Mouse (Mus musculus) spleen, adult 18-20 months (tissue): ENCODE measurements around the gene Rplp0.
A peak's percentile ranks its signal among the peaks of the same experiment; 100 is the strongest.
"Not testable (repeated sequence)": the region's sequence is repeated elsewhere in the genome, so short reads cannot be mapped to it uniquely, and the experiment has no call there.

Experiments
- DNase-seq, 2 experiments: peaks; one replicate each; pipeline ENCODE4 v3.0.0; 2022; ENCODE audit warnings: mixed read lengths in 2 of 2

Gene Rplp0

DNA sequence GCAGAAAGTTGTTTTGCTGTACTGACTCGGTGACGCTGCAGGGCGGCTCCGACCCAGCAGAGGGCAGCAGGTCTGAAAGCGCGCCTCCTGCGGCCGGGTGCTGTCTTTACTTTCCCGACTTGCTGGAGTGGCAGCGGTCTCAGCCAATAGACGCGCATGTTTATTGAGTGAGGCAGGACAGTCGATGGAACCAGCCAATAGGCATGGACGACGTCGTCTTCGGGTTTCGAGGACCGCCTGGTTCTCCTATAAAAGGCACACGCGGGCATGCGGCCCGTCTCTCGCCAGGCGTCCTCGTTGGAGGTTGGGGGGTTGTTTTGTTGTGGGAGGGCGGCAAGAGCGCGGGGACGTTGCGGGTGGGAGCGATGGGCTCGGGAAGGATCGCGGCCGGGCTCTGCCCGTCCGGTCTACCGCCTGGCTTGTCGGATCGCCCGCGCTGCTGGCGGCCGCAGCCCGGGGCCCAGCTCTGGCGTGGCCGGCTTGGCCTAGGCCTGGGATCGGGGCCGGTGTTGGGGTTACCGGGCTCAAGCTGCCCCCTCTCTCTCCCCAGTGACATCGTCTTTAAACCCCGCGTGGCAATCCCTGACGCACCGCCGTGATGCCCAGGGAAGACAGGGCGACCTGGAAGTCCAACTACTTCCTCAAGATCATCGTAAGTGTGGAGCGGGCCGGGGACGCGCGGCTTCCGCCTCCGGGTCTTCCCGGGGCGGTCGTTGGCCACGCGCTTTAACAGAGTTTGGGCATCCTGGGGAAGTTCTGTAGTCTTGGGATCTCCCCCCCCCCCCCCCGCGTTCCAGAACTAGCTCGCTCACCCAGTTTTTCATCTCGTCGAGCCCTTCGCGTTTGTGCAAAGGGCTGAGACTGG is at the start of gene Rplp0:
Gene Rplp0 (plus strand): TSS at position 231 of the 865 bp plus-strand sequence.
- DNase-seq = peak; percentile 99 to 100

DNA sequence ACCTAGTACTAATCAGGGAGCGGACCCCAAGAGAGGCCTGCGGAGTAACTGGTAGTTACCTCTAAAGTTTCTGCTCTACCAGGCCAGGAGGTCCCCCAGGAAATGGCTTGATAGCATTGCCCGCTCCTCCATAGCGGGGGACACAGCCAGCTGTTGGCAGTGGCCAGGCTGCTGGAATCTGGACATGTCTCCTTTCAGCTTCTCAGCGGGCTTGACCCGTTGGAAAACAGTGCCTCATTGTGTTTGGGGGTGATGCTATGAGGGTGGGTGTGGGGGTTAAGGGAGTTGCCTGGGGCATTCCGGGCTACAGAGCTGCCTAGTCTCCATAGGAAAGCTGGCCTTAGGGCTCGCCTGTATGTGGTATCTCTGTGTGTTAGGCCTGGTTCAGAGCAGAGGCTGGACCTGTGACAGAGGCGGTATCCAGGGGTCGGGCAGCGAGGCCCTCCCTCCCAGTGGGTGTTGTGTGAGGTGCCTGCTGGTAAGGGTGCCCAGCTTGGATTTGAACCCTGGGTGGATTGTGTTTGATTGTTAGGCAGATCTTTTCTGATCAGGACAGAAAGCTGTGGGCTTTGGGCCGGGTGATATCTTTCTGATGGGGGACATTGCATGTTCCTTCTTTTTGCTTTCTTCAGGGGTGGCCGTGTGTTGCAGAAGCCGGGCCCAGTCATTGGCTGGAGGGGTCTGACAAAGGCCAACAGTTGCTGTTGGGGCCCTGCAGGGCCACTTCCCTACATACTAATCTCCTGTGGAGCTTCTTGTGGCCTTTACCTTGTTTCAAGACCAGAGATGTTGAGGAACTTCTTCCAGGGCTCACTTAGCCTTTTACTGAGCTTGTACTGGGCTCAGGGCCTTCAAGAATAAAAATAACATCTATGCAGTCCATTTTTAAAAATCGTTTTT is 49.2 kb upstream of the Rplp0 start:
- no peak for DNase-seq

DNA sequence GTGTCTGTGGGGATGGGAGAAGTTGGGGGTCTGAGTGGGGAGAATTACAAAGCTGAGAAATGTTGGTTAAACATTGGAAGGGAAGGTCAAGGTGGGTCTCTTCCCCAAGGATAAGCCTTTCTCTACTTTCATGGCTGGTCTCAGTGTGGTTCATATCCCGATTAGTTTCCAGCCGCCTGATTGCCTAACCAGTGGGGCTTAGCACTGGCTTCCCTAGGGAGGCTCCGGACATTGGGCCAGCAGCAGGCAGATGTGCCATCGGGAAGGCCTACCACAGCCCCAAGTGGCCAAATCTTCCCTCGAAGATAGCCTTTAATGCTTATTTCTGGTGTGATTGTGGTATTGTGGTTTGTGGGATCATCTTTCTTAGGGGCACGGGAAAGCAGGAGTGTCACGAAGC is 46.9 kb upstream of the Rplp0 start:
- no peak for DNase-seq

DNA sequence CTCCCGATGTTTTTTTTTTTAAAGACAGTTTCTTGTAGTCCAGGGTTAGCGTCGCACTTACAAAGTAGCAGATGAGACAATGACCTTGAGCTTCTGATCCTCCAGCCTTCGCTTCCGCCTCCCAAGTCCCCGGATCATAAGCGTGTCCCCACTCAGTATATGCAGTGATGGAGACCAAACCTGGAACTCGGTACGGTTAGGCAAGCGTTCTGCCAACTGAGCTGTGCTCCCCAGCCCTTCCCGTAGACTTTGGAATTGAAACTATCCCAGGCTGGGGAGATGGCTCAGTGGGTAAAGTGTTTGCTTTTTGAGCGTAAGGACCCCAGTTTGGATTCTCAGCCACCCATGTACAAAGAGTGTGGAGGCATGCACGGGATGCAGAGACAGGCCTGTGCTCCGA is 46.0 kb upstream of the Rplp0 start:
- no peak for DNase-seq

DNA sequence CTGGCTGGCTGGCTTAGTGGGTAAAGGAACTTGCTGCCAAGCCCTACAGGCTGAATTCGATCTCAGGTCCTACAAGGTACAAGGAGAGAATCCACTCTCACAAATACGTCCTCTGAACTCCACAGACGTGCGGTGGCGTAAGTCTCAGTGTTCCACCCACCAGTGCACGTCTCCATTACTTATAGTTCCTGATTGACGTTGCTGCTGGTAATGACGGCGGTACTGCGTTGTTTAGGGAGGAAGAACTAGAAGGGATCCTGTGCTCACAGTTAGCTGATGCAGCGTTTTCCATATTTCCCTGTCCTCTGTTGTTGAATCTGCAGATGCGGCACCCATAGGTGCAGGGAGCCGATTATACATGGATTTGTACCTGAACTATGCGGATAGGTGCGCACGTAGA is 45.5 kb upstream of the Rplp0 start:
- DNase-seq = no peak

DNA sequence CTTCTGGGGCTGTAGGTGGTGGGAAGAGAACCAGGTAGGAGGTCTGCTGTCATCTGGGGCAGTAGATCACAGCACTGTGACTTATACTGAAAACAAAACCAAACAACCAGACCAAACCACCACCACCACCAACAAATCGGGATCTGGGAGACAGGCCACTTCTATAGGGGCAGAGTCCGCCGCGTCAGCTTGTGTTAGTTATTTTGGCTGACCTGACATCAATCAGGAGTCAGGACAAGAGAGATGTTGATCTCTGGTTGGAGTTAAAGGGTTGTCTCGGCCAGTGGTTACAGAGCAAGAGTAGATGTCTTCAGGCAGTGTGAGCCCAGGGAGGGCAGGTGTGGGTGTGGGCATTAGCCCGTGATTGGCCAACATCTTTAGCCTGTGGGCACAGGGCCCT is 44.9 kb upstream of the Rplp0 start:
- DNase-seq = no peak

DNA sequence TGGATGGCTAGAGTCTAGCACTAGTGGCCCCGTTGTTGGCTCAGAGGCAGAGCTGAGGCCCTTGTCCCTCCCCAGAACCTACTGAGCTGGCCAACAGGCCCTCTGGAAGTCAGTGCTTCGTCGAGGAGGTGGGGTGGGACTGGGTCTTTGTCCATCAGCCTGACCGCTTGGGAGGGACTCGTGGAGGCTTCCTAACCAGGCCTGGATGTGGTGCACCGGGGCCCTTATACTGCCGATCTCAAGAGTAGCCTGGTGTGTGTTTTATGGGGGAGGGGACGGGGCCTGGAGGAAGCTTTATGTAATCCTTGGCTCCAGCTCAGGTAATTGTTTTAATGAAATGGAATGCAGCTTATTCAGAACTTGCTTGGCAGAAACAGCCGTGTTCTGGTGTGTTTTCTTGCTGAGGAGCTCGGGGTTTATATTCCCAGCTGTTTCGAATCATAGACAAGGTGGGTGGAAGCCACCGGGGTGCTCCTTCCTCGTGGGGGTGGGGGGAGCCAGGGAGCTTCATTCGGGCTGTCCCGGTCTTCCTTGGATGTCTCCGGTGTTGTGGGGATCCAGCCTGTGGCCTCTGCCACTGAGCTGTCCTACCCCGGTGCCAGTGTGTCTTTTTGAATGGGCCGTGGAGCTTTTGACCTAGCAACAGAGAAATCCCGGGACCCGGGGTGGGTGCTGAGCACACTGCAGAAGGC is 44.2 kb upstream of the Rplp0 start:
- no peak for DNase-seq

DNA sequence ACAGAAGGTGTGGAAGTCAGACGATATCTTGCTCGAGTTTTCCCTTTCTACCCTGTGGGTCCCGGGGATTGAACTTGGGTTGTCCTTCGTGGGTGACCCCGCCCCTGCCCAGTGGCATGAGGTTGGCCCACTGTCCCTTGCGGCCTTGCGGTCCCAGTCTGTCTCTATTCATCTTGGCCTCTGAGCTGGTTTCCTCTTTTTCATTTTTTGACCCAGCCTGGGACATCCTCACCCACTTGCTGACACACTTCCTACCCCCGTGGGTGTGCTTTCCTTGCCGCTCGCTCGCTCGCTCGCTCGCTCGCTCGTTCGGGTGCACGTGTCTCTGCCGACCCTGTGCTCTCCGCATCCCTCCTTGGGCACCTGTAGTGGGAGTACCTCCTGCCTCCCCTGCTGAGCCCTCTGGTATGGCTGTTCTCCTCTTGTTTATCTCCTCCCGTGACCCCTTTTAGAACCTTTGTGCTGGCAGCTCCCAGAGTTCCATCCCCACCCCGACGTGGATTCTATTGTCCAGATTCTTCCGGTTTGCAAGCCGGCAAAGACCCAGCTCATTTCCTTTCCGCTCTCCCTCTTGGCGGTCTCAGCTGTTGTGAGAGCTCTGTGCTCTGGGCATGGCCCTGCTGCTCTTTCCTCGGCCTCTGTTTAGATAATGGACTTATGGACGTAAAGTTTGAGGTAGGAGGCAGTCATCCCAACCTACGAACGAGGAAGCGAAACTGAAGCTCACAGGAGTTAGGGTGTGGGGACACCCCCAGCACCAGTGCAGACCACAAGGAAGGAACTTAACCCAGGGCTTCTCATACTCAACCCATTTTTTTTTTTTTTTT is 43.0 kb upstream of the Rplp0 start:
- DNase-seq = peak; percentile 58 to 61

DNA sequence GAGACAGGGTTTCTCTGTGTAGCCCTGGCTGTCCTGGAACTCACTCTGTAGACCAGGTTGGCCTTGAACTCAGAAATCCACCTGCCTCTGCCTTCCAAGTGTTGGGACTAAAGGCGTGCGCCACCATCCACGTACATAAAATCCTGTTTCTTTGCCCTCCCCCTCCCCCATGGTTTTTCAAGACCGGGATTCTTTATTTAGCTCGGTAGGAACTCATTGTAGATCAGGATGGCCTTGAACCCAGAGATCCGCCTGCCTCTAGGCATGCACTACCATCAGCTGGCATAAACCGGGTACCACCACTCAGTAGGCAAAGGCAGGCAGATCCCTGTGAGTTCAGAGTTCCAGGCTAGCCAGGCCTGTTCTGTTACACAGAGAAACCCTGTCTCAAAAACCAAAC is 42.4 kb upstream of the Rplp0 start:
- DNase-seq = no peak

DNA sequence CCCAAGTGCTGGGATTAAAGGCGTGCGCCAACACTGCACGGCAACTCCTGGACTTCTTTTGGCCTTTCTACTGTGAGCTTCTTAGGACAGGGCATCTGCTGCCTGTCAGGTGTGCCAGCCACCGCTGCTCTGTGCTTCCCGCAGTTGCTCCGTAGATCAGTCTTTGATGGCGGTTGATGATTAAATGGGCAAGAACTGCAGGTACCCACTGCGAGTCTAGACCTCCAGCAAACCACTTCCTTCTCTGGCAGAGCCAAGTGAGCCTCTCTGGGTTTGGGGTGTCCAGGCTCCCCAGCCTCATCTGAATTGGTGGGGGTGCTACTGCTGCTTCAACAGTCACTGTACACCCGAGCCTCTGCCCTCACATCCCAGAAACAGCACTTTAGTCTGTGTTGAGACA is 41.8 kb upstream of the Rplp0 start:
- no peak for DNase-seq

DNA sequence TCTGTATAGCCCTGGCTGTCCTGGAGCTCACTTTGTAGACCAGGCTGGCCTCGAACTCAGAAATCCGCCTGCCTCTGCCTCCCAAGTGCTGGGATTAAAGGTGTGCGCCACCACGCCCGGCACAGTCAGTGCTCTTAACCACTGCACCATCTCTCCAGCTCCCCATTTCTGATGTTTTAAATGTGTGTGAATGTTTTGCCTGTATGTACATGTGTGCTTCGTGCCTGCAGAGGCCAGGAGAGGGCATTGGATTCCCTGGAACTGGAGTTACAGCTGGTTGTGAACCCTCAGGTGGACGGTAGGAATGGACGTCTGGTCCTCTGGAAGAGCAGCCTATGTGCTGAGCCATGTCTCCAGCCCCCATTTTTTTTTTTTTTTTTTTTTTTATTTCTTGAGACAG is 41.1 kb upstream of the Rplp0 start:
- not testable (repeated sequence) for DNase-seq

DNA sequence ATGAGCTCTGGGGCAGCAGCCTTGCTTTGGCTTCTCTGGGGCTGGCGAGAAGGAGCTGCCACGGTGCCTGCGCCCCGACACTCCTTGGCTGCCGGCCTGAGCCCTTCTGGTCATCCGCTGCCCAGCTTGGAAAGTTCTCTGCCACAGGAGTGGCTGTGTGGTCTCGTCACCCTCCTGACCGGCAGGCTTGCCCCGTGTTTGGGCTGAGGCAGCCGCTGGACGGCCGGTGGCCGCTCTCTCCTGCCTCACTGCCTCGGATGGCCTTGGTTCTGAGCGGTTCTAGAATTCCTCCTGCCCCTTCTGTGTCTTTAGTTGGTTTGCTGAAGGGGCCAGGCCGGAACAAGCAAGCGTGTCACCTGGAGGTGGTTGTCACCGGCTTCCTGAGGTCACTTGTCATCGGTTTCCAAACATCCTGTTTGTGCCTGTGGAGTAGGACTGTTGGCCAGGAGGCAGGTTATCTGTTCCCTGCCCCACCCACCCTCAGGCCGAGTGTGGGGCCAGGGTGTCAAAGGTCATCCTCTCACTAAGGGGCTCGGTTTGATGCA is 38.9 kb upstream of the Rplp0 start:
- no peak for DNase-seq

DNA sequence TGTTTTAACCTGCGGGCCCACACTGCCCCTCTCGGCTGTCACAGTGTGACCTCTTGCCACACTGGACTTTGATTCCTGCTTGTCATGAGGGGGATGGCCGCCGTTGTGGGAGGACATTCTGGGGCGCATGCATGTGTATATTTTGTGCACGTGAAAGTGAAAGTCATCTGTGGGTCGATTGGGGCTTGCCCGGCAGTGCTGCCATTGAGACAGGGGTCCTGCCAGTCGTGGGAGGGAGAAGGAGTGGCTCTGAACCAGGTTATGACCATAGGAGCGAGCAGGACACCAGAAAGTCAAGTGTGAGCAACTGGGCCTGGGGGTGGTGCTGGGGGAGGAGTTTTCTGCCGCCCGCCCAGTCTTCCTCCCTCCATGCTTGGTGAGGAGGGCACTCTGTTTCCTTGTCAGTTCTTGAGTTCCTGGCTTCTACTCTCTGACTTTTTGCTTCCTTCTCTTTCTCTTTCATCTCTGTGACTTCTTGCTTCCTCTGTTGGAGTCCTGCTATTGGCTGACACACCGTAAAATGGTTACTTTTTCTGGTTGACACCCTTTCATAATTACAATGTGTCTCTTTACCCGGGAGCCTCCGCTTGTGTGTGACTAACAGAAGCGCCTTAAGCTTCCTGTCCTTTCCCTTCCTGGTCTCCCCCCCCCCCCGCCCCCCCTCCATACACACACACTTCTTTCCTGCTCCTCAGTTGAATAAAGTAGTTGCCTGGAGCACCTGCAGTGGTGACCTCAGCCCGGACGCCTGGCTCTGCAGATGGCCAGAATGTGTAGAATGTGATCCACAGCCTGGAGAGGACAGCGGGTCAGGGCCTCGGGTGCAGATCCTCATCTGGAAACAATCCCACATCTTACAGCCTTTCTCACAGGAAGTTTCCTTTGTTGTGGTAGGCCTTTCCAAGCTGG is 37.5 kb upstream of the Rplp0 start:
- DNase-seq = peak; percentile 40 to 61

DNA sequence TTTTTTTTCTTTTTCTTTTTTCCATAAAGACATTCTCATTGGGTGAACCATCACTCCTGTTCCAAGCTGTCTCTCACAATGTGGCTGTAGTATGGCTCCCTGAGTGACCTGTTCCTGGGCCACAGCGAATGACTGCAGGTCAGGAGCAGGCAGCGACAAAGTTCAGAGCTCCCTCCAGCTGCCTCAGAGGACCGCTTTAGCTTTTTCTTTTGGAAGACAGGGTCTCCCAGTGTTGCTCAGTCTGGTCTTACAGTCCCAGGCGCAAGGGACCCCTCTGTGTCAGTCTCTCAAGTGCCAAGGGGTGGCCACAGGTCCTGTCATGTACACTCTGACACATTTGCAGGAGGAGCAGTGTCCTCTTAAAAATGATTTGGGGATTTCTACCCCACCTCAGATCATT is 36.7 kb upstream of the Rplp0 start:
- DNase-seq = no peak

DNA sequence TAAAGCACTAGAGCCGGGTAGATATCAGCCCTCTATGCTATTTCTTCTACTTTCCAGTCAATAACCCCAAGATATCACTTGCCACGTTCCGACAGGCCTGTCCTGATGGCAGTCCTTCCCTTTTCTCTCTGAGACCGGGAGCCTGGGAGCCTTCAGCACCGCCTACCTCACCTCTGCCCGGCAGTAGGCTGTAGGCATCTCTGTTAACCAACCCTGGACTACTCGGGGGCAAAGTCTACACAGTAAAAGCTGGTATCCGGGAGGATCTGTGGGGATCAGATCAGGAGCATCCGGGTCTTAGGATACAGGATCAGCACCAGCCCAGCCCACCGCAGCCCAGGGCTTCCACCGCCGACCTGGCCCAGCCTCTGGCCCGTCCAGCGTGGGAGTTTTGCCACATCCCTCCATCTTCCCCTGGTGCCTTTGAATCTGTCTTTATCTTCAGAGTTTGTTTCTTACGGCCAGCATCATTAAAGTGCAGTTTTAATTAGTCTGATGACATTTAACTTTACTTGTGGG is 36.2 kb upstream of the Rplp0 start:
- no peak for DNase-seq

DNA sequence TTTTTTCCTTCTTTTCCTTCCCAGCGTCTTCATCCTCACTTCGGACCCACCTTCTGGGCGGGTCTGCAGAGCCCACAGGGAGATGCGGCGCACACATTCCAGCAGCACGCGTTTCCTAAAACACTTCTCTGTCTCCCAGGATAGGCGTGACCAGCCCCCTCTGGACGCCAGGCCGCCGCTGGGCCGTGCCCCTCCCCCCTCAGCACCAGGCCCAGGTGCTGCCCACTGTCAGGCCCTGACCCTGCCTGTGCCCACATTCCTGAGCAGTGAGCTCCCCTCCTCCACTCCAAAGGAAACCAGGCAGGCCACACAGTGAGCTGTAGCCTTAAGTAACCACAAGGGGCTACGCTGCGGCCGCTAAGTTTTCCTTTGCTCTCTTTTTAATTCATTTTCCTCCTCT is 35.3 kb upstream of the Rplp0 start:
- no peak for DNase-seq

DNA sequence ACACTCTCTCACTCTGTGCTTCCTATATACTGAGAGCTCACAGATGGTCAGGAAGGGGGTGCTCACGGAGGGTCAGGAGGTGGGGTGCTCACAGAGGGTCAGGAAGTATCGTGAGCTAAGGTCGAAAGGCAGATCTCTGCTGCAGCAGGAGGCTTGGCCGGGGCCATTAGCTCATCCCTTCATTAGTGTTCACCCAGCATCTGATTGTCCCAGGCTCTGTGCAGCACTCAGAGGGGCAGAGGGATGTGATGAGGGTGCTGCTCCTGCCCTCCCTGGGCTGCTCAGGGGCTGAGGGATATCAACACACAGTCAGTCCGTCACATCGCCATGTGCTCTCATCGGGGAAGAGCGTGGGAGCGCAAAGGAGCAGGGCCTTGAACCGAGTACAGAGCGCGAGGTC is 34.8 kb upstream of the Rplp0 start:
- no peak for DNase-seq

DNA sequence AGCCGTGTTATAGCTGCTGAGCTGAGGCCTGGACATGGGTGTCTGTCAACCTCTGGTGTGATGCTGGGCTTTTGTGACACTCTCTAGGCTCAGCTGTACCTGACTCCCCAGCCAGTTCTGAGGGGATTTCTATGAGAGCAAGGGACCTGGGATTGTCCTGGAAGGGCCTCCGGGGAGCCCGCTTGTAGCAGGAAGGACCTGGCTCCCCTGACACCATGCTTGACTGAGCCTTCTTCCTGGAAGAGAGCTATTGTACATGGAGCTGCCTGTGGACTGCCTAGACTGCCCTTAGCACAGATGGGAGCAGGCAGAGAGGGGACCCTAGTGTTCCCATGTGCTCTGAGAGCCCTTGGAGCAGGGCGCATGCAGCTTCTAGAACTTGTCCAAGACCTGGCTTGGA is 33.9 kb upstream of the Rplp0 start:
- DNase-seq = no peak

DNA sequence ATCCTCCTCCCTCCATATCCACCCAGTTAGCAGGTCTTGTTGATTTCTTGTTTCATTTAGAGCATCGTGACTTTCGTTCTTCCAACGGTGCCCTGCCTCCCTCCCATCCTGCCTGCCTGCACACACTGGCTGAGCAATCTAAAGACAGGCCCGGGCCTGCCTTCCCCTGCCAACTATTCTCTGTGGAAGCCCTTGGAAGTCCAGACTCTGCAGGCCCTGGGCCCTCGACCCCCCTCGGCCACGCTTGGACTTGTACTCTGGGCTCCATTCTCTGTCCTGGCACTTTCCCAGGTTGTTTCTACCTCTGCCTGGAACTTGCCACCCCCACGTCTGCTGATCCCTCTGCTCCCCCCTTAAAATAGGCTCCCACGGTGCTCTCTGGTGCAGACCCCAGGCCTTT is 33.3 kb upstream of the Rplp0 start:
- no peak for DNase-seq

DNA sequence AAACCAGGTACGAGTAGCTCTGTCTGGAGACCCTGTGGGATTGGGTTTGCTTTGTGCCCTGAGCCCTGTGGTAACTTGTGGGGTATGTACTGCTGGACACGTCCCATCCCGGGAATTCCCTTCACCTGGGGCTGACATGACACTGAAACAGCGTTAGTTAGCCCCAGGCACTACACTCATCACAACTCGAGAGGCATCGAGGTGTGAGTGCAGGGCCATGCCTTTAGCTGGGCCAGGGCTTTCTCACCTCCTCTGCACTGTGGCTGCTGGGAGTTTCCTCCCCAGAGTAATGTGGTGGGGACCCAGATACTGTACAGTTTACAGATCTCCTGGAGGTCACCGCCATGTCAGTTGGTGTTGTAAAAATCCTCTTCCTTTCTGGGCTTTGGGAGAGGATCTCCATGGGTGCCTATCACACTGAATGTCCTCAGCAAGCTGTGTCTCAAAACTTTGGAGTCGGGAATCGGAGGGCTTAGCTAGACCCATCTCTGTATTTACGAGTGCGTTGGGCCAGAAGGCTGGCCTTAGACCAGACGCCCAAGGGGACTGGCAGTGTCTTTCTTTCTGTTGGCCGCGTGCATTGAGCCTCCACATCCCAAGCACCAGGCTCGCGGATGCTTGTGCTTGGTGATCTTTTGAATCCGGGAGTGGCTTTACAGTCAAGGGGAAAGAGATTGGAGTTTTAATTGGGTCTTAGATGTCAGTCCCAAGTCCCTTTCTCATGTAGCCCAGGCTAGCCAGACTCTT is 32.6 kb upstream of the Rplp0 start:
- DNase-seq = no peak
